Mouse (Mus musculus) heart, embryonic 10.5 days (tissue): ENCODE measurements around the gene Tmem199. TPM values are rescaled to one million over a fixed set of nuclear protein-coding genes. Genes with fewer than 3 reads are reported as not detected.
A peak's percentile ranks its signal among the peaks of the same experiment; 100 is the strongest.

ENCODE experiments used
- DNase-seq: peaks from one replicate; pipeline ENCODE4 v3.0.0-alpha.2; 2017; ENCODE audit warnings: low spot score
- H3K27ac ChIP-seq: fragments of 300-500 bp; sonication (generic); 2 replicates; pipeline ENCODE4 v1.5.1; 2016; ENCODE audit warnings: mild to moderate bottlenecking
- H3K27me3 ChIP-seq: fragments of 300-500 bp; sonication (generic); 2 replicates; pipeline ENCODE4 v1.6.1; 2016; ENCODE audit warnings: mild to moderate bottlenecking; ENCODE audit not compliant: poor library complexity, insufficient read depth, severe bottlenecking
- H3K36me3 ChIP-seq: fragments of 300-500 bp; sonication (generic); 2 replicates; pipeline ENCODE4 v1.6.1; 2016; ENCODE audit warnings: mild to moderate bottlenecking, moderate library complexity
- H3K4me1 ChIP-seq: fragments of 300-500 bp; sonication (generic); 2 replicates; pipeline ENCODE4 v1.6.1; 2016; ENCODE audit warnings: mild to moderate bottlenecking
- H3K4me3 ChIP-seq: fragments of 300-500 bp; sonication (generic); 2 replicates; pipeline ENCODE4 v1.5.1; 2016; ENCODE audit warnings: mild to moderate bottlenecking, moderate library complexity
- H3K9me3 ChIP-seq: fragments of 300-500 bp; sonication (generic); 2 replicates; pipeline ENCODE4 v1.6.1; 2016; ENCODE audit warnings: mild to moderate bottlenecking, moderate library complexity
- WGBS: fragments of 180-500 bp; shearing (Covaris S2); methylation state at CpG from one replicate; pipeline ENCODE4 v1.1.7; 2016; 5-methylcytosine and 5-hydroxymethylcytosine counted together
- polyA plus RNA-seq: library from polyadenylated mRNA; unstranded; fragments of >200 nt; fragmentation: Nextera tagmentation; extraction: Ambion mirVana; gene quantifications from 2 replicates; pipeline ENCODE4 v1.2.1, GENCODE M21; 2016

Tmem199 gene
- polyA plus RNA-seq = 64.2 and 74.5 TPM in 2 replicates

DNA sequence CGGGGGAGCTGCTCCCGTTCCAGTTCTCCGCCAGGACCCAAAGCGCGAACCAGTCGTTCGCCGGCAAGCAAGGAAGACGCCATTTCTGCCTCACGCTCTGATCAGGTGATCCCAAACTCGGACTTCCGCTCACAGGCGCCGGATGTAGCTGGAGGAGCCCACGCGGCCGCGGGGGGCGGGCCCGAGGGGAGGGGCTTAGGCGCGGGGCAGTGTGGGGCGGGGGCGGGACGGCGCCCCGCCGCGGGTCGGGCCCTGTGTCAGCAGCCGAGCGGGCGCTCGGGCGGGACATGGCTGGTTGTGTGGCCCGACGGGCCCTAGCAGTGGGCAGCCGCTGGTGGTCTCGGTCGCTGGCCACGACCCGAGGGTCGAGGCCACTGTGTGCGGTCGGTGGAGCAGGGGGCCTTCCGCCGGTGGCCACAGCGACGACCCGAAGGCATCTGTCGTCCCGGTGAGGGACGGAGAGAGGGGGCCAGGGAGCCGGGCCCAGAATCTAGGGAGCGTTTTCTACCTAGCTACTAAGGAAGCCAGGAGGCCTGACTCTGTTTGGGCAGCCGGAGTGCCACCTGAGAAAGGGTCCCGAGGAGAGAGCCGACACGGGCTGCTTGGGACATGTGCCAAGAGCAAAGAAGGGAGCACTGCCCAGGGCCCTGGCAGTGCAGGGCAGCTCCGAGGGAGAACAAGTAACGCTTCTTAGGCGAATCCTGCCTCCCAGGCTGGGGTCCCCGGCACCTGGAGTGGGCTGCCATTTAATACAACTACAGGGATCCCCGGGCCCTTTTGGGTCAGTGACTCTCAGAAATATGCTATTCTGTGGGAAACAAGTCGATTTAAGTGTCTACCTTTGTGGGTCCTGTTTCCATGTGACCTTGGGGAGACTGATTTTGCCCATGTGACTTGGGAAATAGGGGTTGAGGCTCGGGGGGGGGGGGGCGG is at the start of gene Tmem199, which contains the start of gene Poldip2:
Gene Tmem199, minus strand, starts transcription at position 148 of the 933 bp plus-strand sequence.
Gene Poldip2, plus strand, starts transcription at position 169 of the 933 bp plus-strand sequence.
- Histone ChIP-seq H3K9me3 (no peaks in the 10 kb centered on the region), H3K4me1 (peaks cover 18% of the 10 kb centered on the region), H3K27me3 (no peaks in the 10 kb centered on the region), H3K36me3 (peaks cover 57% of the 10 kb centered on the region), H3K4me3 (peak within 1 kb of the TSS; percentile 88), H3K27ac (peak within 1 kb of the TSS; percentile 97)
- under 1% methylated on average over 67 of the region's 67 CpGs for WGBS
- DNase-seq = peak; percentile 97

DNA sequence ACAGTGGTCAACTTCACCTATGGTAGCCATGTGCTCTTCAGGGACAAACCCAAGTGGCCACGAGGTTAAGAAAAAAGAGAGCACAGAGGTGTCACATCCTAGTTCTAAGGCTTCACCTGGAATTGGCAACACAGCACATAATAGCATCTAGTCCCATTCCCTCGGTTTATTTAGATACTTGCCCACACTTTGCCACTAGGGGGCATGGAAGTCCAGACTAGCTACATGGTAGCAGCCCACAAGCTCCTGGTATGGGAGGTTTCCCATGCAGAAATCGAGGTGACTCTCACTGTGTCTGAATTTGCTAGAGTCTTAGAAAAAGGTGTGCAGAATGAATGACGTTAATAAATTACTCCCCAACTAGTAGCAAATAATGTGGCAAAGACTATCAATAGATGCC is 48.5 kb upstream of the Tmem199 start:
- H3K27me3 ChIP-seq = no peaks in the 10 kb centered on the region
- H3K4me3 ChIP-seq = no peak overlapping the region
- peaks cover 2% of the 10 kb centered on the region; the same call in 1 of the 2 replicates for H3K36me3 ChIP-seq
- H3K9me3 ChIP-seq = no peaks in the 10 kb centered on the region
- H3K27ac ChIP-seq = no peak overlapping the region
- DNase-seq = peak; percentile 78
- WGBS = 17% methylated on average over 4 of the region's 4 CpGs
- peaks cover 6% of the 10 kb centered on the region for H3K4me1 ChIP-seq

DNA sequence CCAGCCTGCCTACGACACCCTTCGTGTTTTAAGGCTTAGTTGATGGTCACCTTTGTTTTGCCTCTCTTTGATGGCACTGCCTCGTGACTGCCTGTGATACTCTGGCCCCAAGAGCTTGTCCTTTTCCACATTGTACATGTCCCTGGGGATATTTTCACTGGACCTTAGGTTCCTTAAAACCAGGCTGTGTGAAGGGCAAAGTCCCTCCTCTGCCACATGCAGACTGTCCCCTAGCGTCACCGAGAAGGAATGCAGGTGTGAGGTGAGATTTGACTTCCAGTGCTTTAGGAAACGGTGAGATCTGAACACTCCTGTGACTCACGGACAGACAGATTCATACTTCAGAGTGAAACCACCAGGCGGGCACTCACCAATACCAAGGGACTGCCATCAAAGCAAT is 45.3 kb upstream of the Tmem199 start:
- Histone ChIP-seq H3K27me3 (no peaks in the 10 kb centered on the region), H3K27ac (no peak overlapping the region), H3K9me3 (no peaks in the 10 kb centered on the region), H3K4me3 (no peak overlapping the region), H3K4me1 (peaks cover 9% of the 10 kb centered on the region), H3K36me3 (no peaks in the 10 kb centered on the region)
- no peak for DNase-seq
- 58% methylated on average over 8 of the region's 8 CpGs for WGBS

DNA sequence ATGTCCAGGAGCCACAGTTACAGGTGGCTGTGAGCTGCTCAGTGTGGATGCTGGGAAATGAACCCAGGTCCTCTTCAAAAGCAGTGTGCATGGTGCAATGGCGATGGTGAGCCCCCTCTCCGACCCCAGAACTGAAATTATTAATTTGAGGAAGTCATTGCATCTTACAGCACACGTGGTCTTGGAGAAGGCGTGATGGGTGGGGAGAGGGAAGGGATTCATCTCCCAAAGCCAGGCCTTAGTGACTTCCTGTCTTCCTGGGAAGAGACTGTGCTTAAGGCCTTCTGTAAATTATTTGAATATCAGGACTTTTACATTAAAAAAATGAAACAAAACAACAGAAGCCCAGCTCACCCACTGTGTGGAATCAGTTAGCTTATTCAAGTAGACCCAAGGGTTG is 44.1 kb upstream of the Tmem199 start:
- no peaks in the 10 kb centered on the region for H3K36me3 ChIP-seq
- no peak overlapping the region for H3K27ac ChIP-seq

DNA sequence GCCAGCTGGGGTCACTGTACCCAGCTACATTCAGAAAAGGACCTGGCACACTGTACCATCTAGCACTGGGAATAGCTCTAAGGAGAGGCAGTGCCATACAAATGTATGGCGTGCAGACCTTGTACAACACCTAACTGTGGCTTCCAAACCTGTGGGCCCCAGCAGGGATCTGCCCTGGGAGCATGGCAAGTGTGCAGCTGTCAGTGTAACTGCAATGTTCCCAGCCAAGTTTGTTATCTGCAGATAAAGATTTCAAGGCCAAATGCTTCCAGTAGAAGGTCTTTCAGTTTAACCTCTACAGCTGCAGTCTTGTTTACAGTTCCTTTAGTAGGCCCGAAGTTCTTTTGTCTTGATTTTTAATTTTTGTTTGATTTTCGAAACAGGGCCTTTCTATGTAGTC is 43.7 kb upstream of the Tmem199 start:
- H3K27ac ChIP-seq = peak overlapping the region; percentile 76
- WGBS = 69% methylated on average over 3 of the region's 3 CpGs

More for the DNA sequence above, 44.1 kb upstream of the Tmem199 start:
- no peaks in the 10 kb centered on the region for H3K27me3 ChIP-seq
- no peak overlapping the region for H3K4me3 ChIP-seq
- H3K4me1 ChIP-seq = peaks cover 12% of the 10 kb centered on the region
- no peaks in the 10 kb centered on the region for H3K9me3 ChIP-seq
- no peak for DNase-seq
- WGBS = 72% methylated on average over 4 of the region's 4 CpGs

DNA sequence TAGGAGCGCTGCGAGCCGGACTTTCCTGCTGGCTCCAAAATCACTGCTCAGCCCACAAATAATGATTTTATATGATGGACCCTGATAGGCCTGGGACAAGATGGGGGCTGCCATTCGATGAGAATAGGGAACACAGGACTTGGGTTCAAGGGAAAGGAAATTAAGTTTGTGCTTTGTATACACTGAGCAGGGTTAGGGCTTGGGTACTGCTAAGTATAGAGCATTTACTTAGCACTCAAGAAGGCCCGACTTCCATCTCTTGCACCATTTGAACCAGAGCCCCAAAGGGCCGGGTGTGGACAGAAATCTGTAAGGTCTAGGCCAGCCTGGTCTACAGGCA is 39.1 kb upstream of the Tmem199 start:
- Histone ChIP-seq H3K36me3 (no peaks in the 10 kb centered on the region), H3K4me1 (peaks cover 35% of the 10 kb centered on the region), H3K4me3 (peak overlapping the region; percentile 80), H3K27ac (peak overlapping the region; percentile 94), H3K27me3 (no peaks in the 10 kb centered on the region), H3K9me3 (no peaks in the 10 kb centered on the region)
- 38% methylated on average over 6 of the region's 6 CpGs for WGBS
- DNase-seq = no peak

More for the DNA sequence above, 43.7 kb upstream of the Tmem199 start:
- no peak for DNase-seq
- no peaks in the 10 kb centered on the region for H3K27me3 ChIP-seq
- H3K36me3 ChIP-seq = no peaks in the 10 kb centered on the region
- peaks cover 17% of the 10 kb centered on the region for H3K4me1 ChIP-seq
- H3K9me3 ChIP-seq = no peaks in the 10 kb centered on the region
- H3K4me3 ChIP-seq = no peak overlapping the region

DNA sequence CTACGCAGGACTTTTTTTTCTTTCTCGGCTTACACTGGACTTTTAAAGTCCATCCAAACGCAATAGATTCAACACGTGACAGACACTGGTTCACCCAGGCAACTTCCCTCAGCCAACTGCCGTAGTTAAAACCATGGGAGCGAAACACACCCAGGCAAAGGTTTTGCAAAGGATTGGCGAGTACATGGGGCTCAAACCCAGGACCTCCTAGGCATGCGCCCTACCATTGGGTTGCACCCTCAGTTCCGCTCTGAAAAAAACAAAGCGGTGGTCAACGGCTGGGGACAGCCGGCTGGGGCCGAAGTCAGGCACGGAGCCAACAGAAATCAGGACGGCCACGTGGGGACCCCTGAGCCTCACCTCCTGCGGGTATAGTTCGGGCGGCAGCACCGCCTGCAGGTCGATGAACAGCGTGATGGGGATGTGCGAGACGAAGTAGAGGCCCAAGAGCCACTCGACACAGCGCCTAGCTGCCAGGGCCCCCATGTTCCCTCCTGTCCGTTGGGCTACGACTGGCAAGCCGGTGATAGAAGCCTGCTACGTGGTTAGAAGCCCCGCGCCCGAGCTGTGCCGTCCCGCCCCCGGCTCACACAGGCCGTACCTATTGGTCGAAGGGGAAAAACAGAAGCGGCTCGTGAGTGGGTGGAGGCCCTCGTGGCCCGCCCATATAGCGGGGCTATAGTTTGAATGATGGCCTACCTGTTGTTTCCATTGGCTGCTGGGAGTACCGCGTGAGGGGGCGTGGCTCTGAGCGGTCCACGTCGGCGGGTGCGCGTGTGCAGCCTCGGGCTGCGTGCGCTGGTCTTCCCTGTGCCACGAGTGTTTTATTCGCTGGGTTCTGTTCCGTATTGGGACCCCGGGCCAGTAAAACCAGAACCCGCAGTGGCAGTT is 38.4 kb upstream of the Tmem199 start, which contains the start of gene Tmem97:
Gene Tmem97, minus strand, starts transcription at position 610 of the 891 bp plus-strand sequence.
- Histone ChIP-seq H3K4me3 (peak within 1 kb of the TSS; percentile 80), H3K4me1 (peaks cover 29% of the 10 kb centered on the region), H3K36me3 (peaks cover 3% of the 10 kb centered on the region; the same call in 1 of the 2 replicates), H3K27me3 (no peaks in the 10 kb centered on the region), H3K27ac (peak within 1 kb of the TSS; percentile 94), H3K9me3 (no peaks in the 10 kb centered on the region)
- DNase-seq = peak; percentile 99
- WGBS = under 1% methylated on average over 60 of the region's 60 CpGs

DNA sequence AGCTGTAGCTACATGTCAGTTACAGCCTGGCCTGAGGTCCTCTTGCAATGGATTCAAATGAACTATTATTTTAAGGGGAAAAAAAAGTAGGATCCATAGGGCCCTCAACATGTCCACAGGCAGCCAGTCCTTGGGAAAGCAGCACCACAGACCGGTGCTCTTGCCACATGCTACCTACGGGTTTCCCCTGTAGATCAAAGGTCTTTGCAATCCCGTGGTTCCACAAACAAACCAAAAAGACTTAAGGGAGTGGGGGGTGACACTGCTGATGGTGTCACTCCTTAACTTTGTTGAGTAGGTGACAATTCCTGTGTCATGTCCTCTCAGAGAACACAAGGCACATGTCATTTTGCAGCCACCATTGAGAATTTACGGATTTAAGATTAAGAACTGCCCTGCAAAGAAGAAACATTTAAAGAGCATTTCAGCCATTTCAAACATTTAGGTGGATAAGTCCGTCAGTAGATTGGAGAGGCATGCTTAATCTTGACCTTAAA is 37.6 kb upstream of the Tmem199 start:
- Histone ChIP-seq H3K27me3 (no peaks in the 10 kb centered on the region), H3K4me3 (peak overlapping the region; percentile 80), H3K36me3 (peaks cover 9% of the 10 kb centered on the region; the same call in 1 of the 2 replicates), H3K9me3 (no peaks in the 10 kb centered on the region), H3K4me1 (peaks cover 25% of the 10 kb centered on the region), H3K27ac (peak overlapping the region; percentile 94)
- WGBS = 7% methylated on average over 5 of the region's 5 CpGs
- no peak for DNase-seq

DNA sequence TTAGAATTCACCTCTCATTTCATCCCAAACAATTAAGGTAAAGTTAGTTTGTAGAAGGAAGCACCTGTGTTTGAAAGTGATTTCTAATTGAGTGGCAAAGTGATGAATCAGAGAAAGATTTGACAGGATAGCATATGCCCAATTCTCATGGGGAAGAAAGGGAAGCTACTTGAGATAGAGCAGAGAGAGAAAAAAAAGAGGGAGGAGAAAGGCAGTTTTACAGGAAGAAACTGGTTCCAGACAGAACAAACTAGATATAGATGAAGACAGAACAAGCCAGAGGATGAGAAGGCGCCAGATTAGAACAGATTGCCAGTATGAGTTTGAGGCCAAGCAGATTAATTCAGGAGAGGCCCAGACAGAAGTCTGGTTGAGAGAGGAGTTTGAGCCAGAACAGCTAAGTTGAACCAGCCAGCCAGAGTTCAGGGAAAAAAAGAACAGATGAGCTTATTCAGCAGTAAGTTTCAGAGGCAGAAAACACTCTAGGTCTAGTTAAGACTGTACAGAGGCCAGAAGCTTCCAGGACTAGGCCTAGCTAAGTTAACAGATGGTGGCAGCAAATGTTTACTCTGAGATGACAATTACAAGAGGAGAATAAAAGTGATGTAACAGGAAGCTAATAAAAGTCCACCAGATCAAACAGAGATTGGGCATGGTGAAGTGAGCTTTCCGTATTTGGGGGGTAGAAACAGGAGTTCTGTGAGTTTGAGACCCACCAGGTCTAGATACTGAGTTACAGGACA is 35.9 kb upstream of the Tmem199 start:
- Histone ChIP-seq H3K36me3 (peaks cover 21% of the 10 kb centered on the region), H3K27ac (no peak overlapping the region), H3K4me1 (peaks cover 25% of the 10 kb centered on the region), H3K4me3 (no peak overlapping the region), H3K9me3 (no peaks in the 10 kb centered on the region), H3K27me3 (no peaks in the 10 kb centered on the region)
- 78% methylated on average over 2 of the region's 2 CpGs for WGBS
- no peak for DNase-seq

DNA sequence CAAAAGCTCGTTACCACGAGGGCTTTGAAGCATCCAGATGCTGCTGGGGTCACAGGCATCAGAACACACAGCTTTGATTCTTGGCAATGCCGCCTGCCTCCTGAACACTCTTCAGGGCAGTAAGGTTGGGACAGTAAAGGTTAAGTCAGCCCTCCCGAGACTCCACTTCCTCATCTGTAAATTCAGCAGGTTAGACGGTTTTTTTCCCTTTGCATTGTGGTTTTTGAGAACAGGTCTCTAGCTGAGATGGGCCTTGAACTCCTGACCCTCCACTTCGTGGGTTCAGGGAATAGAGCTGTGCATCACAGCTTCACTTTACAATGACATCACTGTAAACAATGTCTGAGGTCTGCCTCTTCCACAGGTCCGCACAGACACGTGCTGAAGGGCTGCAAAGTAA is 33.2 kb upstream of the Tmem199 start:
- no peaks in the 10 kb centered on the region for H3K27me3 ChIP-seq
- WGBS = 61% methylated on average over 8 of the region's 8 CpGs
- no peak overlapping the region for H3K27ac ChIP-seq
- H3K4me3 ChIP-seq = no peak overlapping the region
- DNase-seq = no peak
- peaks cover 17% of the 10 kb centered on the region for H3K4me1 ChIP-seq
- H3K36me3 ChIP-seq = peaks cover 43% of the 10 kb centered on the region
- H3K9me3 ChIP-seq = no peaks in the 10 kb centered on the region

DNA sequence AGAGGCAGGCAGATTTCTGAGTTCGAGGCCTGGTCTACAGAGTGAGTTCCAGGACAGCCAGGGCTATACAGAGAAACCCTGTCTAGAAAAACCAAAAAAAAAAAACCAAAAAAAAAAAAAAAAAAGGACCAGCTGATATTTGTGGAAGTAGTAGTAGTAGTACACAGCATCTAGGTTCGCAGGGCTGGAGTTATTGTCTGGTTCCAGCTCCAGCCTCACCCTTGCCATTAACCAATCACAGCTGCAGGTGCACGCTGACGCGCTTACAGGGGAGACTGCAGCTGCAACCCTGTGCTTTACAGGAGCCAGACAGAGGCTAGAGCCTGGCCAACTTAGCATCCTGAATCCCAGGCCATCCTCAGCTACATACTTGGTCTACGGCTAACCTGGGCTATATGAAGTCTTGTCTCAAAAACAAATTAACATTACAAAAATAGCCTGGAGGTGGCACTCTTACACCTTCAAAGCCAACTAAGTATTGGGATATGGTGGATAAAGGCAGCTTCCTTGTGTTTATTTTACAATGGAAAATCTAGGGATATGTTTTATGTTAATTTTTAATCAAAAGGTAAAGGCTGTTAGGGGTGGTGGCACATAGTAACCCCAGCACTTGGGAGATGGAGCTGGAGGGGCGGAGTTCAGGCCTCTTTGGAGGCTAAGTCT is 32.6 kb upstream of the Tmem199 start:
- Histone ChIP-seq H3K27me3 (no peaks in the 10 kb centered on the region), H3K4me3 (no peak overlapping the region), H3K27ac (no peak overlapping the region), H3K36me3 (peaks cover 49% of the 10 kb centered on the region), H3K4me1 (peaks cover 13% of the 10 kb centered on the region), H3K9me3 (no peaks in the 10 kb centered on the region)
- DNase-seq = no peak
- WGBS = 93% methylated on average over 7 of the region's 7 CpGs

DNA sequence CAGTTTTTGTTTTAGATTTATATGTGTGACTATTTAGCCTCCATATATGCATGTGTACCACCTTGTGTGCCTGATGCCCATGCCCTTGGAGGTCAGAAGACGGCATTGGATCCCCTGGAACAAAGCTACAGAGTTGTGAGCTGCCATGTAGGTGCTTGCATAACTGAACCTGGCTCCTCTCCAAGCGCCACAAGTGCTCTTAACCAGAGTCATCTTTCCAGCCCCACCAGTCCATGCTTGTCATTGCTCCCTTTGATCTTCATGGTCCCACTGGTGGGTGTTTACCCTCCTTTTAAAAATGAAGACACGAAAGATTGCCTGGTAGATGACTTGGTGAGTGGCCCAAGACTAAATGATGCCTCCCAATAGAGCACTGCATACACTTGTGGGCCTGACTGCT is 28.4 kb upstream of the Tmem199 start:
- peaks cover 57% of the 10 kb centered on the region for H3K36me3 ChIP-seq
- DNase-seq = no peak
- H3K4me3 ChIP-seq = no peak overlapping the region
- H3K27me3 ChIP-seq = no peaks in the 10 kb centered on the region
- H3K9me3 ChIP-seq = no peaks in the 10 kb centered on the region
- peaks cover 13% of the 10 kb centered on the region for H3K4me1 ChIP-seq
- 86% methylated on average over 3 of the region's 3 CpGs for WGBS
- no peak overlapping the region for H3K27ac ChIP-seq
